ENCODE assay signal across 35 mouse cellular contexts in the genomic region with DNA sequence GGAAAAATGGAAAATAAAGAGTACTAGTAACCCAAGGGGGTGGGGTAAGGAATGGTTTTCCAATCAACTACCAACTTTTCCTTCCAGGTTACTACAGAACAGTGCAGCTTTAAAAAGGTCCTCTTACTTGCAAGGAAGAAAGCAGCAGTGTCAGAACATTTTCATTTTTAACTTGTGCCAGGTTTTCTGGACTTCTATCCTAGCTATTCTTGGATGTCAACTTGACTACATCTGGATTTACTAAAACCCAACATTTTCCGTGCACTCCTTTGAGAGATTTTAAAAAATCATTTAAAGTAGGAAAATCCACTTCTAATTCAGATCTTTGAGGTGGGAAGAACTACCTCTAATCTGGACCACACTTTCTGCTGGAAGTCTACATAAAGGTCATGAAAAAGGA.
"Had no signal": no experiment of that assay in that cellular context is flagged by ENCODE, and none has a peak within 500 bp of the region (broad histone marks: within the 10 kb centered on the region; RNA-seq: fewer than 3 reads in every experiment).

No protein-coding gene starts in this region.

- ATAC-seq: hindbrain, embryonic 16.5 days; hindbrain, postnatal 0 days; inflammation-experienced regulatory T-cells, adult 6 months; intestine, embryonic 15.5 days; intestine, embryonic 16.5 days; intestine, postnatal 0 days had no signal

- H3K4me1 ChIP-seq: heart, embryonic 10.5 days; heart, embryonic 12.5 days; heart, embryonic 13.5 days; heart, embryonic 15.5 days; hindbrain, embryonic 10.5 days; hindbrain, embryonic 12.5 days; hindbrain, embryonic 13.5 days; hindbrain, embryonic 15.5 days; intestine, embryonic 15.5 days; kidney, embryonic 15.5 days had no signal

- H3K36me3 ChIP-seq: heart, embryonic 10.5 days; heart, embryonic 12.5 days; heart, embryonic 13.5 days; heart, embryonic 15.5 days; hindbrain, embryonic 10.5 days; hindbrain, embryonic 12.5 days; hindbrain, embryonic 13.5 days; hindbrain, embryonic 15.5 days; intestine, embryonic 15.5 days; kidney, embryonic 15.5 days had no signal

- H3K4me2 ChIP-seq: heart, embryonic 11.5 days; heart, embryonic 12.5 days; heart, embryonic 13.5 days; heart, embryonic 15.5 days; hindbrain, embryonic 12.5 days; hindbrain, embryonic 13.5 days; hindbrain, embryonic 14.5 days; hindbrain, embryonic 15.5 days; intestine, embryonic 15.5 days; kidney, embryonic 15.5 days had no signal

- DNase-seq: heart, postnatal 10 days; heart, postnatal 14 days; heart, postnatal 36 days; heart, postnatal 4 days; kidney, adult 11 months; kidney, adult 18-20 months; kidney, adult 2 months; kidney, adult 8-10 months; kidney, adult 9 months; kidney, postnatal 10 days; kidney, postnatal 14 days; kidney, postnatal 25 days; kidney, postnatal 36 days; kidney, postnatal 4 days; layer of hippocampus, adult 9-11 months; layer of hippocampus, postnatal 36 days had no signal

- H3K27ac ChIP-seq: heart, embryonic 10.5 days; heart, embryonic 13.5 days; heart, embryonic 15.5 days; hindbrain, embryonic 10.5 days; hindbrain, embryonic 12.5 days; hindbrain, embryonic 13.5 days; hindbrain, embryonic 14.5 days; hindbrain, embryonic 15.5 days; hindbrain, postnatal 0 days; intestine, embryonic 15.5 days; kidney, embryonic 15.5 days; kidney, postnatal 0 days; layer of hippocampus, adult 2 months had no signal

- H3K9me3 ChIP-seq: heart, embryonic 10.5 days; heart, embryonic 12.5 days; heart, embryonic 15.5 days; hindbrain, embryonic 12.5 days; hindbrain, embryonic 15.5 days; intestine, embryonic 15.5 days; kidney, embryonic 15.5 days had no signal

- H3K4me3 ChIP-seq: heart, embryonic 10.5 days; heart, embryonic 12.5 days; heart, embryonic 13.5 days; heart, embryonic 15.5 days; hindbrain, embryonic 10.5 days; hindbrain, embryonic 12.5 days; hindbrain, embryonic 13.5 days; hindbrain, embryonic 15.5 days; intestine, embryonic 15.5 days; kidney, embryonic 15.5 days; layer of hippocampus, adult 2 months had no signal

- H3K9ac ChIP-seq: heart, embryonic 12.5 days; heart, embryonic 13.5 days; heart, embryonic 15.5 days; hindbrain, embryonic 12.5 days; hindbrain, embryonic 13.5 days; hindbrain, embryonic 14.5 days; hindbrain, embryonic 15.5 days; intestine, embryonic 15.5 days; kidney, embryonic 15.5 days had no signal

- H3K27me3 ChIP-seq: heart, embryonic 12.5 days; heart, embryonic 13.5 days; heart, embryonic 15.5 days; hindbrain, embryonic 12.5 days; hindbrain, embryonic 13.5 days; hindbrain, embryonic 15.5 days; intestine, embryonic 15.5 days; kidney, embryonic 15.5 days had no signal
